Mouse (Mus musculus) hindbrain, embryonic 13.5 days (tissue): ENCODE measurements around the gene Epb41l5. TPM values are rescaled to one million over a fixed set of nuclear protein-coding genes. Genes with fewer than 3 reads are reported as not detected.
A peak's percentile ranks its signal among the peaks of the same experiment; 100 is the strongest.

Source experiments
- ATAC-seq: fragments of 200-750 bp; cut with Nextera tagmentation; 2 replicates; pipeline ENCODE4 v1.8.0; 2017; ENCODE audit warnings: moderate TSS enrichment; ENCODE audit not compliant: low FRiP score
- H3K27ac ChIP-seq: fragments of 300-500 bp; sonication (generic); 2 replicates; pipeline ENCODE4 v1.5.1; 2015; ENCODE audit warnings: inconsistent platforms, mild to moderate bottlenecking, moderate library complexity
- H3K27me3 ChIP-seq: fragments of 300-500 bp; sonication (generic); 2 replicates; pipeline ENCODE4 v1.6.1; 2015; ENCODE audit warnings: mild to moderate bottlenecking, inconsistent platforms
- H3K36me3 ChIP-seq: fragments of 300-500 bp; sonication (generic); 2 replicates; pipeline ENCODE4 v1.6.1; 2015; ENCODE audit warnings: mild to moderate bottlenecking, inconsistent platforms
- H3K4me1 ChIP-seq: fragments of 300-500 bp; sonication (generic); replicated peaks from 2 replicates; pipeline ENCODE4 v1.6.1; 2015; ENCODE audit warnings: inconsistent platforms
- H3K4me2 ChIP-seq: fragments of 300-500 bp; sonication (generic); 2 replicates; pipeline ENCODE4 v1.6.1; 2015; ENCODE audit warnings: inconsistent platforms, mild to moderate bottlenecking, moderate library complexity
- H3K4me3 ChIP-seq: fragments of 300-500 bp; sonication (generic); 2 replicates; pipeline ENCODE4 v1.5.1; 2015; ENCODE audit warnings: mild to moderate bottlenecking, inconsistent platforms
- H3K9ac ChIP-seq: fragments of 300-500 bp; sonication (generic); 2 replicates; pipeline ENCODE4 v1.6.1; 2015; ENCODE audit warnings: mild to moderate bottlenecking, inconsistent platforms
- H3K9me3 ChIP-seq: fragments of 300-500 bp; sonication (generic); 2 replicates; pipeline ENCODE4 v1.6.1; 2016; ENCODE audit warnings: inconsistent platforms
- WGBS: fragments of 180-500 bp; shearing (Covaris S2); methylation state at CpG from one replicate; pipeline ENCODE4 v1.1.7; 2015; 5-methylcytosine and 5-hydroxymethylcytosine counted together
- polyA plus RNA-seq: library from polyadenylated mRNA; unstranded; fragments of >200 nt; fragmentation: Nextera tagmentation; extraction: Ambion mirVana; gene quantifications from 2 replicates; pipeline ENCODE4 v1.2.1, GENCODE M21; 2015

The Epb41l5 gene
- polyA plus RNA-seq, 1 experiment from 2014 or later = 18.5 TPM

- Histone ChIP-seq H3K4me2 (no peak overlapping the region), H3K36me3 (peaks cover 20% of the 10 kb centered on the region), H3K9ac (no peak overlapping the region), H3K4me3 (no peak overlapping the region), H3K9me3 (no peaks in the 10 kb centered on the region), H3K27ac (no peak overlapping the region), H3K27me3 (no peaks in the 10 kb centered on the region), H3K4me1 (no peaks in the 10 kb centered on the region)
- 97% methylated on average over 5 of the region's 5 CpGs for WGBS
- no peak for ATAC-seq
Measured at GRCm38 (mm10) chr1:119544611-119545155, 104.1 kb downstream of the Epb41l5 start.

- Histone ChIP-seq H3K4me1 (no peaks in the 10 kb centered on the region), H3K9ac (no peak overlapping the region), H3K4me3 (no peak overlapping the region), H3K27me3 (no peaks in the 10 kb centered on the region), H3K27ac (no peak overlapping the region), H3K36me3 (peaks cover 21% of the 10 kb centered on the region), H3K9me3 (no peaks in the 10 kb centered on the region), H3K4me2 (no peak overlapping the region)
- no peak for ATAC-seq
- WGBS = 93% methylated on average over 6 of the region's 6 CpGs
Measured at GRCm38 (mm10) chr1:119543316-119543715, 105.5 kb downstream of the Epb41l5 start.

- Histone ChIP-seq H3K27ac (no peak overlapping the region), H3K9ac (no peak overlapping the region), H3K36me3 (peaks cover 15% of the 10 kb centered on the region), H3K27me3 (no peaks in the 10 kb centered on the region), H3K9me3 (no peaks in the 10 kb centered on the region), H3K4me2 (no peak overlapping the region), H3K4me1 (no peaks in the 10 kb centered on the region), H3K4me3 (no peak overlapping the region)
- no peak for ATAC-seq
- 76% methylated on average over 2 of the region's 3 CpGs for WGBS
Measured at GRCm38 (mm10) chr1:119541570-119541969, 107.2 kb downstream of the Epb41l5 start.

- no peak overlapping the region for H3K4me3 ChIP-seq
- H3K36me3 ChIP-seq = peaks cover 12% of the 10 kb centered on the region
- 85% methylated on average over 9 of the region's 9 CpGs for WGBS
- no peaks in the 10 kb centered on the region for H3K27me3 ChIP-seq
- no peak for ATAC-seq
- H3K9me3 ChIP-seq = no peaks in the 10 kb centered on the region
- H3K4me1 ChIP-seq = no peaks in the 10 kb centered on the region
- no peak overlapping the region for H3K4me2 ChIP-seq
- no peak overlapping the region for H3K27ac ChIP-seq
- no peak overlapping the region for H3K9ac ChIP-seq
Measured at GRCm38 (mm10) chr1:119540836-119541557, 107.8 kb downstream of the Epb41l5 start.

- Histone ChIP-seq H3K9me3 (no peaks in the 10 kb centered on the region), H3K36me3 (peaks cover 7% of the 10 kb centered on the region), H3K9ac (no peak overlapping the region), H3K4me2 (no peak overlapping the region), H3K27me3 (no peaks in the 10 kb centered on the region), H3K4me1 (no peaks in the 10 kb centered on the region), H3K27ac (no peak overlapping the region), H3K4me3 (no peak overlapping the region)
- no peak for ATAC-seq
- WGBS = 67% methylated on average over 2 of the region's 2 CpGs
Measured at GRCm38 (mm10) chr1:119539252-119539651, 109.5 kb downstream of the Epb41l5 start.

- H3K4me2 ChIP-seq = no peak overlapping the region
Measured at GRCm38 (mm10) chr1:119537651-119538050, 111.1 kb downstream of the Epb41l5 start.

GRCm38 (mm10) chr1:119536122-119536521 is 112.7 kb downstream of the Epb41l5 start:
- H3K27me3 ChIP-seq = no peaks in the 10 kb centered on the region
- ATAC-seq = no peak
- H3K4me2 ChIP-seq = no peak overlapping the region
- 0 out of 2 replicates have a peak, but pooled peaks cover 3% of the 10 kb centered on the region for H3K4me1 ChIP-seq
- H3K4me3 ChIP-seq = no peak overlapping the region
- 97% methylated on average over 2 of the region's 2 CpGs for WGBS
- H3K9ac ChIP-seq = no peak overlapping the region
- H3K27ac ChIP-seq = no peak overlapping the region
- no peaks in the 10 kb centered on the region for H3K9me3 ChIP-seq
- peaks cover 3% of the 10 kb centered on the region; the same call in 1 of the 2 replicates for H3K36me3 ChIP-seq

More at GRCm38 (mm10) chr1:119537651-119538050, 111.1 kb downstream of the Epb41l5 start:
- no peak overlapping the region for H3K4me3 ChIP-seq
- no peaks in the 10 kb centered on the region for H3K9me3 ChIP-seq
- H3K4me1 ChIP-seq = 0 out of 2 replicates have a peak, but pooled peaks cover 3% of the 10 kb centered on the region
- 92% methylated on average over 6 of the region's 6 CpGs for WGBS
- H3K27ac ChIP-seq = no peak overlapping the region
- H3K27me3 ChIP-seq = no peaks in the 10 kb centered on the region
- no peak overlapping the region for H3K9ac ChIP-seq
- H3K36me3 ChIP-seq = peaks cover 3% of the 10 kb centered on the region; the same call in 1 of the 2 replicates
- ATAC-seq = no peak

- Histone ChIP-seq H3K36me3 (peaks cover 12% of the 10 kb centered on the region), H3K4me3 (no peak overlapping the region), H3K27ac (no peak overlapping the region), H3K9me3 (no peaks in the 10 kb centered on the region), H3K4me1 (0 out of 2 replicates have a peak, but pooled peaks cover 3% of the 10 kb centered on the region), H3K4me2 (no peak overlapping the region), H3K9ac (no peak overlapping the region), H3K27me3 (no peaks in the 10 kb centered on the region)
- WGBS = 96% methylated on average over 5 of the region's 5 CpGs
- ATAC-seq = no peak
Measured at GRCm38 (mm10) chr1:119534341-119534740, 114.5 kb downstream of the Epb41l5 start.

GRCm38 (mm10) chr1:119533093-119533805 is 115.6 kb downstream of the Epb41l5 start:
- Histone ChIP-seq H3K27ac (no peak overlapping the region; the same call in 1 of the 2 replicates), H3K36me3 (peaks cover 21% of the 10 kb centered on the region), H3K9ac (no peak overlapping the region), H3K4me3 (no peak overlapping the region), H3K4me2 (no peak overlapping the region), H3K27me3 (no peaks in the 10 kb centered on the region), H3K9me3 (peaks cover 8% of the 10 kb centered on the region; the same call in 1 of the 2 replicates), H3K4me1 (0 out of 2 replicates have a peak, but pooled peaks cover 3% of the 10 kb centered on the region)
- WGBS = 82% methylated on average over 18 of the region's 18 CpGs
- ATAC-seq = peak; percentile 62; the same call in 1 of the 2 replicates

GRCm38 (mm10) chr1:119532165-119532564 is 116.6 kb downstream of the Epb41l5 start:
- Histone ChIP-seq H3K27ac (no peak overlapping the region), H3K9me3 (peaks cover 8% of the 10 kb centered on the region; the same call in 1 of the 2 replicates), H3K4me2 (no peak overlapping the region), H3K4me3 (no peak overlapping the region), H3K27me3 (no peaks in the 10 kb centered on the region), H3K36me3 (peaks cover 30% of the 10 kb centered on the region), H3K9ac (no peak overlapping the region), H3K4me1 (peaks cover 3% of the 10 kb centered on the region; the same call in 1 of the 2 replicates)
- WGBS = 92% methylated on average over 6 of the region's 6 CpGs
- ATAC-seq = peak; percentile 32; the same call in 1 of the 2 replicates

GRCm38 (mm10) chr1:119530941-119531340 is 117.9 kb downstream of the Epb41l5 start:
- H3K9me3 ChIP-seq = peaks cover 8% of the 10 kb centered on the region; the same call in 1 of the 2 replicates
- H3K27me3 ChIP-seq = no peaks in the 10 kb centered on the region
- H3K4me2 ChIP-seq = no peak overlapping the region
- no peak overlapping the region for H3K27ac ChIP-seq
- no peak overlapping the region for H3K9ac ChIP-seq
- H3K36me3 ChIP-seq = peaks cover 34% of the 10 kb centered on the region
- ATAC-seq = no peak
- H3K4me1 ChIP-seq = peaks cover 12% of the 10 kb centered on the region
- H3K4me3 ChIP-seq = no peak overlapping the region
- WGBS = 90% methylated on average over 13 of the region's 13 CpGs
